Mouse (Mus musculus): ENCODE data around the gene Rbm45. TPM values are rescaled to one million over a fixed set of nuclear protein-coding genes. Genes with fewer than 3 reads are reported as not detected.

Gene Rbm45
- total RNA-seq, 2 experiments from 2014 or later, result 38.8 to 42.1 TPM

DNA sequence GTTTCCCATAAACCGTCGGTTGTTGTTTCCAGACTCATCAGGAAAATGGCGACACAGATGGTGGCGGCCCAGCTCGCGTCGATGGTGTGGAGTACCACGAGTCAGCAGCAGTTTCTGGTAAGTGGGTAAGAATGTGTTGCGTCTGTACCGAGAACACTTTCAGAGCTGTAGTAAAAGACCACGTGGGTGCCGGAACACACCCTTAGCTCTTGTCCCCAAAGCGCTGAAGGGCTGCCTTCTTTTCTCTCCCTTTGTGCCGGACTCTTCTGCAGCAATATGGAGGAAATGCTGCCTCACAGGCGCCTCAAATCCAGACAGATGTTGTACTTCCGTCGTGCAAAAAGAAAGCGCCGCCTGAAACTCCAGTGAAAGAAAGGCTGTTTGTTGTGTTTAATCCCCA is 8.9 kb downstream of the Rbm45 start:
- no peak for DNase-seq (ENCODE audit: low spot score in 2 of 2)

DNA sequence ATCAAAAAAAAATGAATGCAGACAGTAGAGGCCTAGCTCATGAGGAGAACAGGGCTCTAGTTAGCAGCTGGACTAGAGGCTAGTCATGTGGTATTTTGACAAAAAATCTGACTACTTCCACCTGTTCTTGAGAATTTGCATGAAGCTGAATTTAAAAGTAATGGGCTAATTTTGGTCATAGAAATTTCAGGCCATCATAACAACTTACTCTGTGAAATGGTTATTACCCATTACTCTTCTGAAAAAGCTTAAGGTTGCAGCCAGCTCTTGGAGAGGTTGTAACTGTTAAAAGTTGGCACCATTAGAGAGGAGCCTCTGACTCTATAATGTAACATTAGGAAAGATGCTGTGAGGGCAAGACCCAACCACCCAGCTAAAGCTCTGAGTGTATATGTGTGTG is 16.7 kb downstream of the Rbm45 start:
- DNase-seq (ENCODE audit: low spot score in 2 of 2), result no peak

DNA sequence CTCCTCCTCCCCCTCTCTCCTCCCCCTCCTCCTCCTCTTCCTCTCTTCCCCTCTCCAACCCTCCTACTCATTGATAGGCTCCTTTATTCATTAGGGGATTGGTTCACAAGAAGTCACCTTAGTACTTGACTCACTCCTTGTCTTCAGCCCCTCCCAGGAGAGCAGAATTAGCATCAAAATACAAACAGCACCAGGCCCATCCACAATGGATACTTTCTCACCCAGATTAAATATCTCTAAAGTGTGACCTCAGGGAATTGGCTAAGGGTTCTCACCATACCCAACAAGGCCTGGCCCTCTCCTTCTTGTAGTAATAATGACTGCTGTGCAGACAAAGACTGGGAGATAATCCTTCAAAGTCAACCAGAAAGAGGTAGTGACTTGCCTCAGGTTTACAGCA is 30.4 kb downstream of the Rbm45 start:
- no peak for DNase-seq (ENCODE audit: low spot score in 2 of 2)

DNA sequence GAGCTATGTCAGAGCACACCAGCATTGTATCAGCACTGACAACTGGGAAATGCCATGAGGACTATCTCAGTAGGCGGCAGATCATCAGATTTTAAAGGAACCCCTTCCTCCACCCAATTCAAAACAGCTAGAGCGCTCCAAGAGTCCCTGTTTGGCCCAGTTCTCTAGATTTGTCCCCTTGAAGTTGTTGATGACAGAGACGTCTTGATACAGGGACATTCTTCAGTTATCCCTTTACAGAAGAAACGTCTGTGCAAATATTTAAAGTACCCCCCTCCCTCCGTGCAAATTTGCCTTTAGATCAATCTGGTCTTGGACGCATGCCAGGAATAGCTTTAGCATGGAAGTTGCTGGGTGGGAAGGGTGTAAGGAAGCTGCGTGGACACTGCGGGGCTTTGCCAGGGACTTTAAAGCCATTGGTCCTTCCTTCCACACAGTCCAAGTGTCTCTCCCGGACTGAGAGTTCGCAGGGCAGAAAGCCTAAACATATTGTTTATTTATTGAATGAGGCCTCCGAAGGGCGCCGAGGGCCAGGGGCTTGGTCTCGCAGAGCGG is 35.9 kb downstream of the Rbm45 start:
- DNase-seq (ENCODE audit: low spot score in 2 of 2), result peak in 1 of 2 experiments; percentile 13

DNA sequence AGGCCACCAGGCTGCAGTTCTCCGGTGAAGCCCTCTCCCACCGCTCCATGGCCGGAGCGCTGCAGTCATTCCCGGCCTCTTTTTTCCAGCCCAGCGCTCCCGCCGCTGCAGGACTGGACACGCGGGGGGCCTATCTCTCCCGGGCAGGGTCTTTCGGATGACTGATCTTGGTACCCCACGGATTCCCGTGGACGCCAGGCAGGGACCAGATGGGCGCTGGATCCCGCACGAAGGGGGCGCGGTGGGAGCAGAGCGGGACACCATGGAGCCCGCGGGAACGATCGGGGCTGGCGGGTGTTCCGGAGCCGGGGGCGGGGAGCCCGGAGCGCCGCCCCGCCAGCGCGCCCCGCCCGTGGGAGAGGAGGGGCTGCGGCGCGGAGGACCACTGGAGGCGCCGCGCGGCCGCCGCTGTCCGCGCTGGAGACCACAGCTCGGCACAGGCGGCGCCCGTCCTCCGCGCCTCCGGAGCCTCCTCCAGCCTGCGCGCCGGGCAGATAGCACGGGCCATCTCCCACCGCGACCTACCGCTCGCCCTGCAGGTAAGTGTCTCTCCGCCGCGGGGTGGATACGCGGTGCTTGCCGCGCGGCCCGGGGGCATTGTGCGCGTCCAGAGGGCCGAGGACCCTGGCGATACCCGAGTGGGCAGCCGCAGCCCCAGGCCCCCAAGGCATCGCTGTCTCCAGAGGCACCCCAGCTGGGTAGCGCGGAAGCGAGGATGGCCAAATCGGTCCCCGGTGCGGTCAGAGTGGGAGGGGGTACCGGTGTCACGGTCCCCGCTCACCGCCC is 36.6 kb downstream of the Rbm45 start, which contains the start of gene Osbpl6:
TSS of gene Osbpl6 (plus strand) at position 358 of the 786 bp plus-strand sequence.
- peak; percentile 75 to 84 for DNase-seq (ENCODE audit: low spot score in 2 of 2)

DNA sequence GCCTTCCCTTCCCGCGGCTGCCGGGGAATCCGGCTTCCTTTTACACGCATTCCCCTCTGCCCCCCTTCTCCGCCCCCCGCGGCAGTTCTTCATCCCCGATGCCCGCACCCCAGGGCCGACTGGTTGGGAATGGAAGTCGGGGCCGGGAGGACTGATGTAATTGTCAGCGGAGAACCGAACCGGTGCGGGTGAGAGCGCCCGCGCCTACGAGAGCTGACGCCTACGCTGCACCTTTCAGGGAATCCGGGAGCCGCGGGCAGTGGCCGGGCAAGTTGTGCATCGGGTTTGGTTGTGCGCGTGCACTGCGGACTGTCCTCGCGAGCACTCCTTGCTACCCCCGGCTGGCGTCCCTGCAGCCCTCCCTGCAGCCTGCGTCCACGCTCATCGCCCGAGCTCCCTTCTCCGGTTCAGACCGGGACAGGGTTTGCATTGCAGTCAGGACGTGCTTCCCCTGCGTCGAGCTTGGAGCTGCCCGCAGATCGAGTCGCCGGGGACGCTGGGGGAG is 37.2 kb downstream of the Rbm45 start:
- peak; percentile 65 to 73 for DNase-seq (ENCODE audit: low spot score in 2 of 2)

DNA sequence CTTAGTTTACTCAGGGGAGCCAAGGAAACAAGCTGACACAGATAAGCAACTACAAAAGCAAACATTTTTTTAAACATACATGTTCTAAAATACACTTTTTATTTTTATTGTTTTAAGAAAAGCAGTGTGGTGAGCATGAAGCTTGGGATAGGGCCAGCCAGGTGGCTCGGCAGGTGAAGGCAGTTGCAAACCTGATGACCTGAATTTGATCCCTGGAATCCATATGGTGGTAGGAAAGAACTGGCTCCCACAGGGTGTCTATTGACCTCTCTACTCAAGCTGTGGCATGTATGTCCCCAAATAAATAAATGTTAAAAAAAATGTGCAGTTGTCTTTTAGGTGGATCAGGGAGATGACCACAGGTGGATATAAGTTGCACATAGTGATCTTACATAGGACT is 39.7 kb downstream of the Rbm45 start:
- DNase-seq (ENCODE audit: low spot score in 2 of 2), result no peak

DNA sequence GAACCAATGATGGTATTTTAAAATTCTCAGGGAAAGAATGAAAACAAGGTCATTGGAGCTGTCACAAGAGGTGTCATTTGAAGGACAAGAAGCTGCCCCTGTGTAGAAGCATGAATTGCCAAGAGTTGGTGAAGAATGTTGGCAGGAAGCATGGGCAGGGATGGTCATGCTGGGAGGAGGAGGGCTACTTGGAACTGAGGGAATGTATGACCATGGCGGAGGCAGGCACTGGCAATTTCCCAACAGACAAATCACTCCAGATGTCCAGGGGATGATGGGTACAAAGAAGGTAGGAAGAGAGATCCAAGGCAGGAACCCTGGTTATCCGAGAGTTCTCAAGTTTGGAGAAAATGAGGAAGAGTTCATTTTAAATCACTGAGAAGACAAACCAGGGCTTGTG is 40.2 kb downstream of the Rbm45 start:
- DNase-seq (ENCODE audit: low spot score in 2 of 2), result no peak

DNA sequence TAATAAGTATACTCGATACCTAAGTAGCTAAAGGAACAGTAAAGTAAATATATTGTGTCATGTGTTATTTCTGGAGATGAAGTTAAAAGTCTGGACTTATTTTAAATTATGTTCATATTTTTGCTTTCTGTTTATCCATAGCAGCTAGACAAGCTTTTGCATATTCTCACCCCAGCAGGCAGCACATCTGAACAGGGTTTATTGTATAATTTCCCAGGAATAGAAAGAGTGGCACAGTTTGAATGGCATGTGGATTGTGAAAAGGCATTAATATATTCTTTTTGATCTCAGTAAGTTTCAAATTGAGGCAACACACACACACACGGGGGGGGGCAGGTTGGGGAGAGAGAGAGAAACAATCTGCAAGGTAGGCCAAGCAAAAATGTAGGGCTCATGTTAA is 43.1 kb downstream of the Rbm45 start:
- DNase-seq (ENCODE audit: low spot score in 2 of 2), result no peak

DNA sequence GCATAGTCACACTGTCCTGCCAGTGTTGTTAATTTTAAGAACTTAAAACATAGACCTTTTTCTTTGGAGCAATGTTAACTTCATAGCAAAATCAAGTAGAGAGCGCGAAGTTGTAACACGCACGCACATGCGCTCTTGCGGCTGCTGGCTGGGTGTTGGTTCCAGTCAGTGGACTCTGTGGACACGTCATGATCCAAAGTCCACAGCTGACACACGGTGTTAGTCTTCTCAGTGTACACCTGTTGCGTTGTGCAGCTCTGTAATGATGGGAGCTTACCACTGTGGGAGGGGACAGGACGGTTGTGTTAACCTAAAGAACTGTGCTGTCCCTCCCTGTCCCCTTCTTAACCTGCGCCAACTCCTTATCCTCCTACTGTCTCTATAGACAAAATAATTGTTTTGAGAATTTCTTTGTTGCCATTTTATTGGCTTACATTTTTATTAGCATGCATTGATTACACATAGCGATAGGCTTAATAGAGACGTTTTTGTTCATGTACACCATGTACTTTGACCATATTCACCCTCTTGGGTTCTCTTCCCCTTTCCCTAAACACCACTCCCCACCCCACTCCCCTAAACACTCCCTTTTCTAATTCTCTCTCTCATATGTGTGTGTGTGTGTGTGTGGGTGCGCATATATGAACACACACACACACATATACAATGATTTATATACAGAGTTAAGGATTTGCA is 47.8 kb downstream of the Rbm45 start:
- DNase-seq (ENCODE audit: low spot score in 2 of 2), result no peak

DNA sequence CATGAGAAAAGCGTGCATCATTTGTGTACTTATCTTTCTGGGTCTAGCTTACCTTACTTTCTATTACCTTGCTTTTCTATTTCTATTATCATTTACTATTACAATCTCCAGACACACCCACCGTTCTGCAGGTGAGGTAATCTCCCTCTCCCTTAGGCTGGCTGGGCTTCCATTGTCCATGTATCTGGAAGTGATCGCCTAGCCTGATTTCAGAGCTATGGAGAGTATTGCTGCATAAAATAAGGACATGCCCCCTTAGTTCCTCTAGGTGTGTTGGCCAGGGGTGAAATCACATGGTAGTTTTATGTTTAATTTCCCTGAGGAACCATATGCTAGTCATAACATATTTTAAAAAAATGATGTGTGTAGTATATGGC is 48.3 kb downstream of the Rbm45 start:
- no peak for DNase-seq (ENCODE audit: low spot score in 2 of 2)

DNA sequence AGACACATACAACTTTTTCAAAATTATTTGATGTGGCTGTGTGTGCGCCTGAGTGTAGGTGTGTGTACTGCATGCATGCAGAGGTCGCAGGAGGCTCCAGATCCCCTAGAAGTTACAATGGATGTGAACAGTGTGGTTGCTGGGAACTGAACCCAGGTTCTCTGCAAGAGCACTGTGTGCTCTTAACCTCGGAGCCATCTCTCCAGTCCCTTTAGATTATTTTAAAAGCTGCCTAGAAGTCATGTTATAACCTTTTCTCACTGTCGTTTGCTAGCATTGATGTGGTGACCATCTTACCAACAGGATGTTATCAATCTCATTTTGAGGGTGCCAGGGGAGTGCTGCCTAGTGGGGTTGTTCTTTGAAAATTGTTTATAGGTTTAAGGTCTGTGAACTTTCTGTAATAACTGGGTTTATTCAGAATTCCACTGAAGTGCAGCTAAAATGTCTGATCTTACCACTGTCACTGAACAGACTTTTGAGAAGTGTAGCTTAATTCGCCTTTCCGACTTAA is 51.7 kb downstream of the Rbm45 start:
- no peak for DNase-seq (ENCODE audit: low spot score in 2 of 2)

DNA sequence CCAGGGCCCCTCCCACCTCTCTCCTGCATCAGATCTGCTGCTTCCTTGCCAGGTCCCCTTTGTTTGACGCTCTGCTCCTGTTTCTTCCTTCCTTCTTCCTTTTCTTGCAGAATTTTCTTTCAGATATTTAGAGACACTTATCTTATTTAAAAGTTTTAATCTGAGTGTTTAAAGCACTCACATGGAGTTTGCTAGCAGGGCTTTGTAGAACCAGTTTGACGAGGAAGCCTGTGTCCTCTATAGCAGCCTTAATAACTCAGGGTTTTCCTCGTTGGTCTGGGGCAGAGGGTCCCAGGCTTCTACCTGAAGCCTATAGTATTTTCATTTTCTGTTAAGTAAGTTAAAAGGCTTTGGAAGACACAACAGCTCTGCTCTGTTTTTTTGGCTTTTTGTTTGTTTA is 57.0 kb downstream of the Rbm45 start:
- no peak for DNase-seq (ENCODE audit: low spot score in 2 of 2)

DNA sequence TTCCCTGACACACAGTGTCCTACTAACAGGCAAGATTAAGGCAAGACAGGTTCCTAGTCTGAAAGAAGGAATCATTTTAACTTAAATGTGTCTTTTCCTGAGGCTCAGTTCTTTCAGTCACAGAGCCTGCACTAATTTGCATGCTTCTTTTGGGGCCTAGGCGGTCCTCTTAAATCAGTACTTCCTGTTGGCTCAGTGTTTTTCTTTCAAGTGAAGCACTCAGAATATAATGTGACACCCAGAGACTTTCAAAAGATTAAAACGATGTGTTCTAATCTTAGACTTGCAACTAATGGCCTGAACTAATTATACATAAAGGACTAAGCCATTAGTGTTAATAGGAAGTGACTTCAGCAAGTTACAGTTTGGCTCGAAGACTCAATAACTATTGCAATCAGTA is 59.5 kb downstream of the Rbm45 start:
- DNase-seq (ENCODE audit: low spot score in 2 of 2), result no peak

DNA sequence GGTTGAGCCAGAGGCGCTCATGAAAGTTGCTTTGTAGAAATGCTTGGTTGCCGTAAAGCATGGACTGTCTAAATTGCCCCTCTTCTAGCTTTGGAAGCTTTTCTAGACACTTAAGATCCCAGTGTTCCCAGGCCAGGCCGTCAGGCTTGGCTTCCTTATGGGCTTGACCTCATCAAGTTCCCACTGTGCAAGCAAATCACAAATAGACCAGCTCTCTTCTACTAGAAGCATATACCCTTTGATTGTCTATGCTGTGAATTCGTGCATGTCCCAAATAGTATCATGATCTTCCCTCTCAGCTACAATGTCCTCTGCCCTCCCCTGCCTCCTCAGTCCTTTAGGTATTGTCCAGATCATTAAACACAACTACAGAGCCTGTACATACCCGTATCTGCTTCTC is 60.1 kb downstream of the Rbm45 start:
- no peak for DNase-seq (ENCODE audit: low spot score in 2 of 2)

DNA sequence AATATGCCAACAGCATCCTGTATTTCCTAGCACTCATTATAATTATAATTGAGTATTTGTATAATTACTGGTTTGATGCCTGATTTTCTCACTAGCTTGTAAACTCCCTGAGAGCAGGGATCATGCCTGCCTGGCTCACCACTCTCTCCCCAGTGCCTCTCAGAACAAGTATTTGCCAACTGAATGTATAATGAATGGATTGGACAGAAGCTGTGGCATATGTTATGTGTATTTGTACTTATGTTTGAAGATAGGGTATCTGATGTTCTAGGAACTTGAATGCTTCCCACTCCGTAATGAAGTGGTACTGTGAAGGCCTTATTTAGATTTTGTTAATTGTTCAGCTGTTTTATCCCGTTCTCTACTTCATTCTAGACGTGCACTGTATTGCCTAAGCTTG is 60.8 kb downstream of the Rbm45 start:
- DNase-seq (ENCODE audit: low spot score in 2 of 2), result no peak

Other genes with a start within 250 kb of the Rbm45 start
- 1 to 10 TPM; 5.0 to 6.4 TPM for gene Pde11a, start 31.2 kb upstream of the Rbm45 start, total RNA-seq (2021)
- under 1 TPM in 1 of 2 experiments, not detected in 1; 0.56 TPM for gene Cyct, start 9.5 kb upstream of the Rbm45 start, total RNA-seq (2021)
- 10 to 100 TPM; 53.1 to 57.8 TPM for gene Osbpl6, start 36.5 kb downstream of the Rbm45 start, total RNA-seq (2021)

Data from layer of hippocampus, postnatal 10 days (tissue).